Mouse (Mus musculus): ENCODE measurements around the gene Wwox. TPM values are rescaled to one million over a fixed set of nuclear protein-coding genes. Genes with fewer than 3 reads are reported as not detected.

Gene Wwox
- total RNA-seq, 1 experiment from 2014 or later, result 11.8 TPM

- no peak for ATAC-seq (replicated peaks; ENCODE audit: low read depth, poor library complexity, severe bottlenecking)
These were observed 894.5 kb downstream of the Wwox start for GRCm38 (mm10) chr8:115333972-115334371.

GRCm38 (mm10) chr8:115336361-115336760 is 896.9 kb downstream of the Wwox start:
- no peak for ATAC-seq (replicated peaks; ENCODE audit: low read depth, poor library complexity, severe bottlenecking)

DNA sequence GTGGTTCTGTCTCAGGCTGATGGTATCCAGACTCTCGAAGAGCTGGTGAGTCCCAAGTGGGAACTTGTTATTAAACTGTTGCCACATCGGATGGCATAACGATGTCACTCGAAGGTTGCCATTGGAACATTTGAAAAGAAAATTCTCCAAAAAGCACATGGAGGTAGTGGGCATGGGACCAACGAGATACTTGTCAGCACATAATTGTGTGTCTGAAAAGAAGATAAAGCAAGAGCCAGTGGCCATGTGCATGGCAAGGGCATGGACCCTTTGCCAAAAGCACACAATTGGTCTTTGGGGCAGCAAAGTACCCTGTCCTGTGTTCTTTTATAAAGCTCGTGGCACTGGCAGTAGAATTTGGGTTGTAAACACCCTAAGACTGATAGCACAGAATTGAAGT is 909.2 kb downstream of the Wwox start:
- ATAC-seq (replicated peaks; ENCODE audit: low read depth, poor library complexity, severe bottlenecking), result no peak

GRCm38 (mm10) chr8:115350707-115351106 is 911.3 kb downstream of the Wwox start:
- no peak for ATAC-seq (replicated peaks; ENCODE audit: low read depth, poor library complexity, severe bottlenecking)

- ATAC-seq (replicated peaks; ENCODE audit: low read depth, poor library complexity, severe bottlenecking), result no peak
These were observed 918.3 kb downstream of the Wwox start for GRCm38 (mm10) chr8:115357663-115358335.

- ATAC-seq (replicated peaks; ENCODE audit: low read depth, poor library complexity, severe bottlenecking), result no peak
These were observed 919.0 kb downstream of the Wwox start for GRCm38 (mm10) chr8:115358481-115358880.

GRCm38 (mm10) chr8:115359701-115360100 is 920.2 kb downstream of the Wwox start:
- no peak for ATAC-seq (replicated peaks; ENCODE audit: low read depth, poor library complexity, severe bottlenecking)

DNA sequence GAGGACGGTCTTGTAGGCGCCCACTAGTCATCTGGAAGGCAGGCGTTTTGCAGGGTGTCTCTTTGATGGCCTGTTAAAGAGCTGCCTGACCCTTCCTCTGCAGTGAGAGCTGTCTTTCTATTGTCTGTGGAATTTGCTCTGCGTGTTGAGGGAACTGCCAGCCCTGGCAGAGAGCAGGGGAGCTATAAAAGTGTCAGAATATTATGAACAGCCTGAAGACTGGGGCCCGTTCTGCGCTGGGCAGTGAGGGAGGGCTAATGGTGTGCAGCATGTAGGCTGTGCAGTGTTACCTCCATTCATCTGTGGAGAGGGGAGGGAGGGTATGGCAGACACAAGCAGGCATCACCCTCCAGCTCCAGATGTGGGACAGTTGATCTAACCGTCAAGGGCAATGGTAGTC is 923.1 kb downstream of the Wwox start:
- no peak for ATAC-seq (replicated peaks; ENCODE audit: low read depth, poor library complexity, severe bottlenecking)

- ATAC-seq (replicated peaks; ENCODE audit: low read depth, poor library complexity, severe bottlenecking), result no peak
These were observed 935.5 kb downstream of the Wwox start for GRCm38 (mm10) chr8:115374957-115375356.

- ATAC-seq (replicated peaks; ENCODE audit: low read depth, poor library complexity, severe bottlenecking), result no peak
These were observed 936.0 kb downstream of the Wwox start for GRCm38 (mm10) chr8:115375361-115376047.

DNA sequence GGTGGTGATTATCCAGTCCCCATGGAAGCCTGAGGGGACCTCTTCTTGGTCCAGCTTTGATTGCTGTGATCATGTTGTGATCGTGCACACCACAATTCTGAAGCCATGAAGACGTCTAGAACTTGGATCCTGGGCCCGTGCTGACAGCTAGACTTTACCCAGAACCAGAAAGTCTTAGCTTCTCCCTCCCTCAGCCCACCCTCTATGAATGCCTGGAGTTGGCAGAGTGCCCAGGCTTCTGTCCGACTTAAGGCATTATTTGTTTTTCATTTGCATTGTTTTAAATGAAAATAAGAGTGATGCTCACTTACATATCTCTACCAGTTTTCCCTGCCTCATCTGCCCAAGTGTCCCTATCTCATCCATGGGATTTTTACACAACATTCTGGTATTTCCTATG is 937.9 kb downstream of the Wwox start:
- no peak for ATAC-seq (replicated peaks; ENCODE audit: low read depth, poor library complexity, severe bottlenecking)

DNA sequence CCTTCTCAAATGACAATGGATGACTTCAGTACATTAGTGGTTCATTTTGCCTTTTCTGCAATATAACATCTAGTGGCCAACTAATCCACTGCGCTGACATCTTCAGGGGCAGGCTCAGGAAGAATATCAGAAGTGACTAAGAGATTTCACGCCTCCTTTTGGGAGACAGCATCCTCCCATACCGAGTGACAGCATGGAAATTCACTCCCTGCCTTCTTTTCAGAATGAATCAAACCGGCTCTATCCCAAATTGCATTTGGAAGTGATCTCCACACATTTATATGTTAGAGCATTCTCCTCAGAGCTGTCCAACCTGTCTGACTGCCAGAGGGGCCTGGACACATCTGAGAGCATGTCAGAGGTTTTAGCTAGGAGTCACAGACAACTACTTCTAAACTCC is 940.6 kb downstream of the Wwox start:
- no peak for ATAC-seq (replicated peaks; ENCODE audit: low read depth, poor library complexity, severe bottlenecking)

DNA sequence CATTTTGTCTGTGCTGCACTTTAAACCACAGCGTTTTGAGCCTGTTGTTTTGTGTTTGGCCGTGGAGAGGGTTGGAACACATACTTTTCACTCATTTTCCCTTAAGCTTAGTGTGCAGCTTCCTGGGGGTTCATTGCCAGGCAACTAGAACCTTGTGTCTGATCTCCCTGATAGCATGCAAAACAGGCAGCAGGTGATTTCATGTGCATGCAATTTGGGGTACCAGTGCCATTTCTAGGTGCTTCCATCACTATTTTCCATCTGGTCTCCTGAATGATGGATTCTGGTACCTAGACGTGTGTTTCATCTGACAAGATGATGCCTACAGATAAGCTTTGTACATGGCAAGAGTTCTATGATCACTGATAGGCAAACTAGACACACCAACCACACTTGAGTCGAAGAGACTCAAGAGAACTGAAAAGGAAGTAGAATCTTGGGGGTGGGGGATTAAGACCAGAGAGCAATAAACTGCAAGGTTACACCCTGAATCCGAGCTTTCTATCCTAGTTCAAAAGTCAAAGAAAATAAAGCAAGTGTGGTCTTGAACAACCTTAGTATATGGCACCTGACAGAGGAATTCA is 951.6 kb downstream of the Wwox start:
- no peak for ATAC-seq (replicated peaks; ENCODE audit: low read depth, poor library complexity, severe bottlenecking)

- no peak for ATAC-seq (replicated peaks; ENCODE audit: low read depth, poor library complexity, severe bottlenecking)
These were observed 956.4 kb downstream of the Wwox start for GRCm38 (mm10) chr8:115395840-115396239.

DNA sequence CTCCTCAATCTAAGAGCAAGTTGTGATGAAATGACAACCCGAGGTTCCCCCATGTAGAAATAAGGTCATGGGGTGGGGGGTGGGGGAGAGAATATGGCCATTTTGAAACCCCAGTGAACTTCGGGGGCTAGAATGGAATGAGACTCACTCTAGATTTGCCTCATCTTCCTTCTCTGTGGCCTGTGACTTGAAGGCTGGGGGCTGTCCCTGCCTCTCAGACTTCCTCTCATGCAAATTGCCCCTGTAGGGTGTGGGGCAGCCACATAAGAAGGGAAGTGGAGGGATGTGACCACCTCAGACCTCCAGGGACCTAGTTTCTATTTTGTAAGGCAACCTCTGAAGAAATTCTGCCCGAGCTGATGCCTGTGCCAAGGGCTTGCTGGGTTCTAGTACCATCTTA is 958.5 kb downstream of the Wwox start:
- ATAC-seq (replicated peaks; ENCODE audit: low read depth, poor library complexity, severe bottlenecking), result peak; percentile 98

- no peak for ATAC-seq (replicated peaks; ENCODE audit: low read depth, poor library complexity, severe bottlenecking)
These were observed 960.7 kb downstream of the Wwox start for GRCm38 (mm10) chr8:115400013-115400720.

Other genes starting within 250 kb of the Wwox start
- gene Vat1l, start 234.0 kb upstream of the Wwox start, total RNA-seq (2017), result not detected in 2 replicates
- not detected in 2 replicates for gene Clec3a, start 21.6 kb upstream of the Wwox start, total RNA-seq (2017)